Mouse (Mus musculus) forebrain, embryonic 14.5 days (tissue): ENCODE data around the gene Ybx2. TPM values are rescaled to one million over a fixed set of nuclear protein-coding genes. Genes with fewer than 3 reads are reported as not detected.
A peak's percentile ranks its signal among the peaks of the same experiment; 100 is the strongest.

Experiments used
- ATAC-seq: fragments of 200-750 bp; cut with Nextera tagmentation; 2 replicates; pipeline ENCODE4 v1.8.0; 2017; ENCODE audit warnings: mild to moderate bottlenecking, moderate library complexity
- DNase-seq: peaks from one replicate; pipeline ENCODE4 v3.0.0-alpha.2; 2015; ENCODE audit warnings: low spot score
- H3K27ac ChIP-seq: fragments of 300-500 bp; sonication (generic); 2 replicates; pipeline ENCODE4 v1.5.1; 2014; ENCODE audit warnings: low read depth, mild to moderate bottlenecking, control low read depth, low read length, moderate library complexity
- H3K27me3 ChIP-seq: fragments of 300-500 bp; sonication (generic); replicated peaks from 2 replicates; pipeline ENCODE4 v1.6.1; 2014; ENCODE audit warnings: low read length, control low read depth, mixed read lengths; ENCODE audit not compliant: control insufficient read depth, insufficient read depth
- H3K36me3 ChIP-seq: fragments of 300-500 bp; sonication (generic); 2 replicates; pipeline ENCODE4 v1.6.1; 2014; ENCODE audit warnings: low read length, control low read depth; ENCODE audit not compliant: control insufficient read depth, insufficient read depth
- H3K4me1 ChIP-seq: fragments of 300-500 bp; sonication (generic); 2 replicates; pipeline ENCODE4 v1.6.1; 2014; ENCODE audit warnings: antibody characterized with exemption, low read length, control low read depth; ENCODE audit not compliant: control insufficient read depth, insufficient read depth
- H3K4me2 ChIP-seq: fragments of 300-500 bp; sonication (generic); 2 replicates; pipeline ENCODE4 v1.6.1; 2014; ENCODE audit warnings: mild to moderate bottlenecking, control low read depth, low read length
- H3K4me3 ChIP-seq: fragments of 300-500 bp; sonication (generic); 2 replicates; pipeline ENCODE4 v1.5.1; 2014; ENCODE audit warnings: low read depth, low read length, control low read depth
- H3K9ac ChIP-seq: fragments of 300-500 bp; sonication (generic); 2 replicates; pipeline ENCODE4 v1.6.1; 2014; ENCODE audit warnings: mild to moderate bottlenecking, low read length, control low read depth, moderate library complexity
- H3K9me3 ChIP-seq: fragments of 300-500 bp; sonication (generic); replicated peaks from 2 replicates; pipeline ENCODE4 v1.6.1; 2016; ENCODE audit warnings: low read length, control low read depth, mixed read lengths; ENCODE audit not compliant: control insufficient read depth
- WGBS: fragments of 180-500 bp; shearing (Covaris S2); extraction: QIAGEN DNeasy Blood & Tissue Kit; methylation state at CpG from one replicate; pipeline ENCODE4 v1.1.7; 2014; 5-methylcytosine and 5-hydroxymethylcytosine counted together
- polyA plus RNA-seq: library from polyadenylated mRNA; unstranded; fragments of >200 nt; fragmentation: Nextera tagmentation; extraction: Ambion mirVana; gene quantifications from 2 replicates; pipeline ENCODE4 v1.2.1, GENCODE M21; 2014

Ybx2 gene
- polyA plus RNA-seq, 1 experiment from 2014 or later = 4.0 TPM

- Histone ChIP-seq H3K9me3 (no peaks in the 10 kb centered on the region), H3K4me1 (no peaks in the 10 kb centered on the region), H3K4me3 (no peak overlapping the region), H3K4me2 (no peak overlapping the region), H3K9ac (no peak overlapping the region), H3K27ac (no peak overlapping the region), H3K36me3 (no peaks in the 10 kb centered on the region), H3K27me3 (no peaks in the 10 kb centered on the region)
- ATAC-seq = no peak
- DNase-seq = no peak
- WGBS = 91% methylated on average over 1 of the region's 1 CpGs
These were observed 20.6 kb downstream of the Ybx2 start for GRCm38 (mm10) chr11:69956218-69956617.

- ATAC-seq = no peak
- H3K27me3 ChIP-seq = peaks cover 25% of the 10 kb centered on the region
- WGBS = 27% methylated on average over 5 of the region's 5 CpGs
These were observed 25.0 kb downstream of the Ybx2 start for GRCm38 (mm10) chr11:69960616-69961015.

GRCm38 (mm10) chr11:69961841-69962240 lies 26.2 kb downstream of the Ybx2 start:
- H3K4me2 ChIP-seq = no peak overlapping the region
- no peaks in the 10 kb centered on the region for H3K4me1 ChIP-seq
- no peak for DNase-seq
- 50% methylated on average over 5 of the region's 5 CpGs for WGBS
- H3K9me3 ChIP-seq = no peaks in the 10 kb centered on the region
- peaks cover 37% of the 10 kb centered on the region for H3K27me3 ChIP-seq
- no peak for ATAC-seq
- H3K4me3 ChIP-seq = no peak overlapping the region
- no peak overlapping the region for H3K9ac ChIP-seq
- H3K36me3 ChIP-seq = no peaks in the 10 kb centered on the region
- H3K27ac ChIP-seq = no peak overlapping the region

More at GRCm38 (mm10) chr11:69960616-69961015, 25.0 kb downstream of the Ybx2 start:
- Histone ChIP-seq H3K4me3 (no peak overlapping the region), H3K4me2 (no peak overlapping the region), H3K9ac (no peak overlapping the region), H3K36me3 (no peaks in the 10 kb centered on the region), H3K27ac (no peak overlapping the region), H3K9me3 (no peaks in the 10 kb centered on the region), H3K4me1 (no peaks in the 10 kb centered on the region)
- DNase-seq = no peak

- H3K4me2 ChIP-seq = no peak within 1 kb of the TSS
- H3K4me1 ChIP-seq = no peaks in the 10 kb centered on the region
- ATAC-seq (no peak), DNase-seq (no peak)
- H3K36me3 ChIP-seq = peaks cover 20% of the 10 kb centered on the region
- WGBS = 11% methylated on average over 24 of the region's 24 CpGs
- no peak within 1 kb of the TSS for H3K9ac ChIP-seq
- H3K9me3 ChIP-seq = no peaks in the 10 kb centered on the region
- H3K4me3 ChIP-seq = no peak within 1 kb of the TSS
- H3K27me3 ChIP-seq = peaks cover 48% of the 10 kb centered on the region
- H3K27ac ChIP-seq = no peak within 1 kb of the TSS
These were observed 29.2 kb downstream of the Ybx2 start, which contains the start of gene Cldn7 for GRCm38 (mm10) chr11:69964650-69965270. TSS of gene Cldn7 (plus strand) at chr11:69964779.

- Histone ChIP-seq H3K4me2 (0 out of 2 replicates have a peak overlapping the region, but pooled peaks have one; percentile 33), H3K4me3 (no peak overlapping the region), H3K27ac (no peak overlapping the region), H3K9ac (peak overlapping the region; percentile 21; the same call in 1 of the 2 replicates), H3K9me3 (no peaks in the 10 kb centered on the region), H3K27me3 (peaks cover 48% of the 10 kb centered on the region), H3K36me3 (peaks cover 27% of the 10 kb centered on the region), H3K4me1 (no peaks in the 10 kb centered on the region)
- no peak for ATAC-seq
- WGBS = 3% methylated on average over 46 of the region's 49 CpGs
- DNase-seq = no peak
These were observed 29.8 kb downstream of the Ybx2 start for GRCm38 (mm10) chr11:69965271-69966005.

- no peaks in the 10 kb centered on the region for H3K4me1 ChIP-seq
- H3K4me2 ChIP-seq = peak overlapping the region; percentile 33; the same call in 1 of the 2 replicates
- peaks cover 28% of the 10 kb centered on the region for H3K36me3 ChIP-seq
- no peaks in the 10 kb centered on the region for H3K9me3 ChIP-seq
- H3K4me3 ChIP-seq = peak overlapping the region; percentile 20
- H3K27ac ChIP-seq = no peak overlapping the region
- H3K9ac ChIP-seq = peak overlapping the region; percentile 50; the same call in 1 of the 2 replicates
- H3K27me3 ChIP-seq = peaks cover 48% of the 10 kb centered on the region
- WGBS = 1% methylated on average over 59 of the region's 59 CpGs
- ATAC-seq = no peak
- DNase-seq = no peak
These were observed 30.6 kb downstream of the Ybx2 start for GRCm38 (mm10) chr11:69966006-69966859.

GRCm38 (mm10) chr11:69966860-69967517 lies 31.4 kb downstream of the Ybx2 start:
- 40% methylated on average over 17 of the region's 17 CpGs for WGBS
- no peak for DNase-seq
- peak overlapping the region; percentile 50; the same call in 1 of the 2 replicates for H3K9ac ChIP-seq

GRCm38 (mm10) chr11:69968793-69969192 lies 33.2 kb downstream of the Ybx2 start:
- WGBS = 89% methylated on average over 4 of the region's 4 CpGs
- no peak for DNase-seq
- Histone ChIP-seq H3K9ac (no peak overlapping the region), H3K4me2 (no peak overlapping the region), H3K4me3 (no peak overlapping the region), H3K36me3 (peaks cover 53% of the 10 kb centered on the region), H3K9me3 (no peaks in the 10 kb centered on the region), H3K27me3 (peaks cover 41% of the 10 kb centered on the region), H3K4me1 (no peaks in the 10 kb centered on the region), H3K27ac (no peak overlapping the region)
- ATAC-seq = no peak

More at GRCm38 (mm10) chr11:69966860-69967517, 31.4 kb downstream of the Ybx2 start:
- H3K4me2 ChIP-seq = peak overlapping the region; percentile 33; the same call in 1 of the 2 replicates
- H3K4me1 ChIP-seq = no peaks in the 10 kb centered on the region
- no peaks in the 10 kb centered on the region for H3K9me3 ChIP-seq
- no peak overlapping the region for H3K27ac ChIP-seq
- H3K36me3 ChIP-seq = peaks cover 35% of the 10 kb centered on the region
- ATAC-seq = no peak
- H3K27me3 ChIP-seq = peaks cover 43% of the 10 kb centered on the region
- H3K4me3 ChIP-seq = peak overlapping the region; percentile 20; the same call in 1 of the 2 replicates
